8 mouse cellular contexts compared by ENCODE assay signal in genomic region chr4:104209081-104209480, GRCm38 (mm10).
DNase-seq lines count a peak whose midpoint lies in the region; ATAC-seq lines count a peak whose summit lies in the region.

No protein-coding gene starts in this region.

- no peak overlapping the region for H3K4me2 ChIP-seq in intestine, embryonic 16.5 days (ENCODE audit: low read depth, low read length)

- no peak overlapping the region for H3K9ac ChIP-seq in intestine, embryonic 16.5 days (ENCODE audit: low read depth, low read length)

- ATAC-seq in erythroid progenitor cell, adult 5-6 weeks (replicated peaks; ENCODE audit: low FRiP score, poor library complexity, severe bottlenecking): no peak
- no peak for ATAC-seq in intestine, embryonic 16.5 days

- 39% methylated on average over 2 of the region's 2 CpGs for WGBS in intestine, embryonic 16.5 days

- peaks cover 7% of the 10 kb centered on the region for H3K4me1 ChIP-seq in intestine, embryonic 16.5 days (ENCODE audit: control insufficient read depth, insufficient read depth, low read length)

- no peak overlapping the region for H3K27ac ChIP-seq in intestine, embryonic 16.5 days (ENCODE audit: low read length)

- no peak overlapping the region for H3K4me3 ChIP-seq in intestine, embryonic 16.5 days (ENCODE audit: low read length)

- H3K27me3 ChIP-seq in intestine, embryonic 16.5 days (replicated peaks; ENCODE audit: control insufficient read depth, insufficient read depth, low read length): no peaks in the 10 kb centered on the region

- H3K36me3 ChIP-seq in intestine, embryonic 16.5 days (ENCODE audit: control insufficient read depth, insufficient read depth, low read length): no peaks in the 10 kb centered on the region

- no peaks in the 10 kb centered on the region for H3K9me3 ChIP-seq in intestine, embryonic 16.5 days (ENCODE audit: control insufficient read depth, low read length)

- DNase-seq in adrenal gland, adult 18-20 months (ENCODE audit: low spot score in 2 of 2): peak; percentile 12 to 31
- no peak for DNase-seq in adrenal gland, postnatal 4 days (ENCODE audit: low spot score in 2 of 2)
- DNase-seq in layer of hippocampus, postnatal 10 days (ENCODE audit: low spot score in 2 of 2): peak; percentile 49 to 54
- DNase-seq in layer of hippocampus, adult 11-12 months (ENCODE audit: low spot score): no peak
- DNase-seq in adrenal gland, postnatal 36 days: peak; percentile 44 to 56
- DNase-seq in lung, postnatal 14 days: peak; percentile 25

Comparison
In these comparisons a context has a peak if more than half of its experiments do, and no peak if none do; other contexts are left out.
1. DNase-seq: peak in adrenal gland, adult 18-20 months (2 of 2), layer of hippocampus, postnatal 10 days (2 of 2), adrenal gland, postnatal 36 days (2 of 2) and lung, postnatal 14 days (single experiment); none in adrenal gland, postnatal 4 days (0 of 2) and layer of hippocampus, adult 11-12 months (single experiment).